Comparison of ENCODE assay signal across 16 mouse cellular contexts in genomic region chr3:96573611-96574511, GRCm38 (mm10). TPM values are rescaled to one million over a fixed set of nuclear protein-coding genes. Genes with fewer than 3 reads are reported as not detected.
DNase-seq lines count a peak whose midpoint lies in the region; ATAC-seq and TF ChIP-seq lines count a peak whose summit lies in the region.
"Had no signal": no experiment of that assay in that cellular context is flagged by ENCODE, and none has a peak within 500 bp of the region (broad histone marks: within the 10 kb centered on the region; RNA-seq: fewer than 3 reads in every experiment).

No protein-coding gene starts in this region.

- no peaks in the 10 kb centered on the region for H3K36me3 ChIP-seq in liver, postnatal 0 days (replicated peaks; ENCODE audit: insufficient read depth, low read length)
- no peaks in the 10 kb centered on the region for H3K36me3 ChIP-seq in heart, embryonic 15.5 days
- no peaks in the 10 kb centered on the region for H3K36me3 ChIP-seq in stomach, embryonic 16.5 days (ENCODE audit: control insufficient read depth, insufficient read depth, low read length)
- H3K36me3 ChIP-seq: embryonic facial prominence, embryonic 15.5 days; hindbrain, embryonic 12.5 days; midbrain, embryonic 15.5 days; stomach, embryonic 15.5 days had no signal

- no peak overlapping the region for H3K9ac ChIP-seq in liver, postnatal 0 days (replicated peaks)
- no peak overlapping the region for H3K9ac ChIP-seq in heart, embryonic 15.5 days
- no peak overlapping the region for H3K9ac ChIP-seq in stomach, embryonic 16.5 days (ENCODE audit: low read length)
- H3K9ac ChIP-seq: embryonic facial prominence, embryonic 15.5 days; hindbrain, embryonic 12.5 days; midbrain, embryonic 15.5 days; stomach, embryonic 15.5 days had no signal

- H3K4me1 ChIP-seq in liver, postnatal 0 days (ENCODE audit: insufficient read depth): peaks cover 59% of the 10 kb centered on the region
- peaks cover 69% of the 10 kb centered on the region for H3K4me1 ChIP-seq in heart, embryonic 15.5 days (replicated peaks)
- peaks cover 22% of the 10 kb centered on the region for H3K4me1 ChIP-seq in stomach, embryonic 16.5 days (ENCODE audit: control insufficient read depth, insufficient read depth, low read length)

- TF ChIP-seq EP300 in liver, postnatal 0 days (IDR thresholded peaks at IDR 0.05; ENCODE audit: low read depth): peak; percentile 64; the same call in 1 of the 2 replicates

- H3K4me2 ChIP-seq in liver, postnatal 0 days (ENCODE audit: low read depth, low read length): no peak overlapping the region
- no peak overlapping the region for H3K4me2 ChIP-seq in heart, embryonic 15.5 days
- no peak overlapping the region for H3K4me2 ChIP-seq in stomach, embryonic 16.5 days (ENCODE audit: low read depth, low read length)
- H3K4me2 ChIP-seq: embryonic facial prominence, embryonic 15.5 days; hindbrain, embryonic 12.5 days; midbrain, embryonic 15.5 days; stomach, embryonic 15.5 days had no signal

- no peak for ATAC-seq in liver, postnatal 0 days
- no peak for ATAC-seq in heart, embryonic 15.5 days (replicated peaks; ENCODE audit: insufficient number of reproducible peaks, insufficient read depth, low FRiP score, low read depth)
- no peak for ATAC-seq in stomach, embryonic 16.5 days (ENCODE audit: insufficient read depth, low FRiP score)
- ATAC-seq: midbrain, embryonic 15.5 days had no signal

- peak; percentile 80 for DNase-seq in gastrocnemius, adult 18-20 months (ENCODE audit: low spot score)
- DNase-seq in gastrocnemius, postnatal 4 days (ENCODE audit: low spot score in 2 of 2): no peak
- no peak for DNase-seq in liver, postnatal 0 days
- DNase-seq in liver: no peak
- DNase-seq in ovary, postnatal 36 days (ENCODE audit: low spot score): no peak
- DNase-seq in ovary, postnatal 14 days (ENCODE audit: low spot score): no peak
- DNase-seq: cerebellum, postnatal 14 days; left cerebral cortex, postnatal 4 days; lung, postnatal 14 days had no signal

- H3K4me3 ChIP-seq in liver, postnatal 0 days (ENCODE audit: low read depth, low read length): no peak overlapping the region
- no peak overlapping the region for H3K4me3 ChIP-seq in heart, embryonic 15.5 days
- H3K4me3 ChIP-seq in stomach, embryonic 16.5 days (replicated peaks; ENCODE audit: low read length): no peak overlapping the region
- H3K4me3 ChIP-seq: embryonic facial prominence, embryonic 15.5 days; hindbrain, embryonic 12.5 days; midbrain, embryonic 15.5 days; stomach, embryonic 15.5 days had no signal

- no peak for TF ChIP-seq CTCF in liver, postnatal 0 days (IDR thresholded peaks at IDR 0.05; ENCODE audit: low read depth)

- peak overlapping the region; percentile 41 for H3K27ac ChIP-seq in liver, postnatal 0 days (ENCODE audit: low read depth)
- H3K27ac ChIP-seq in heart, embryonic 15.5 days: peak overlapping the region; percentile 39
- H3K27ac ChIP-seq in stomach, embryonic 16.5 days (ENCODE audit: low read length): peak overlapping the region; percentile 6; the same call in 1 of the 2 replicates
- H3K27ac ChIP-seq: embryonic facial prominence, embryonic 15.5 days; hindbrain, embryonic 12.5 days; midbrain, embryonic 15.5 days had no signal

- no peaks in the 10 kb centered on the region for H3K27me3 ChIP-seq in liver, postnatal 0 days (ENCODE audit: insufficient read depth, low read length)
- no peaks in the 10 kb centered on the region for H3K27me3 ChIP-seq in heart, embryonic 15.5 days
- H3K27me3 ChIP-seq in stomach, embryonic 16.5 days (ENCODE audit: control insufficient read depth, insufficient read depth, low read length): no peaks in the 10 kb centered on the region
- H3K27me3 ChIP-seq: embryonic facial prominence, embryonic 15.5 days; hindbrain, embryonic 12.5 days; midbrain, embryonic 15.5 days; stomach, embryonic 15.5 days had no signal

- 54% methylated on average over 18 of the region's 19 CpGs for WGBS in liver, postnatal 0 days (ENCODE audit: insufficient replicate concordance)
- WGBS in heart, embryonic 15.5 days: 46% methylated on average over 18 of the region's 19 CpGs
- WGBS in stomach, embryonic 16.5 days: 68% methylated on average over 18 of the region's 19 CpGs

- no peaks in the 10 kb centered on the region for H3K9me3 ChIP-seq in liver, postnatal 0 days (ENCODE audit: low read length)
- no peaks in the 10 kb centered on the region for H3K9me3 ChIP-seq in heart, embryonic 15.5 days (replicated peaks)
- H3K9me3 ChIP-seq in stomach, embryonic 16.5 days (replicated peaks; ENCODE audit: control insufficient read depth, low read length): no peaks in the 10 kb centered on the region
- H3K9me3 ChIP-seq: embryonic facial prominence, embryonic 15.5 days; hindbrain, embryonic 12.5 days; midbrain, embryonic 15.5 days; stomach, embryonic 15.5 days had no signal

RNA-seq across cellular contexts. Expression of gene Gm16253, which starts 2.9 kb away (rescaled TPM):
- total RNA-seq in gastrocnemius, adult 18-20 months (2021): 1 to 10 TPM; 1.2 to 2.0 TPM
- 1 to 10 TPM; 1.5 TPM for total RNA-seq in gastrocnemius, postnatal 4 days (2021)
- not detected in 2 replicates for polyA plus RNA-seq in liver, postnatal 0 days (2015; fragmentation: Nextera tagmentation; extraction: Ambion mirVana)
- 1.3 and 1.6 TPM in 2 replicates for polyA plus RNA-seq in heart, embryonic 15.5 days (2015; fragmentation: Nextera tagmentation; extraction: Ambion mirVana)
- polyA plus RNA-seq in stomach, embryonic 16.5 days (2015; fragmentation: Nextera tagmentation; extraction: Ambion mirVana): 0.89 and 1.1 TPM in 2 replicates
- total RNA-seq: layer of hippocampus, adult 18-20 months; left cerebral cortex, postnatal 4 days had no signal

RNA-seq across cellular contexts. Expression of gene Txnip, which starts 16.1 kb away (rescaled TPM):
- 100 to 1,000 TPM; 344 to 646 TPM for total RNA-seq in gastrocnemius, adult 18-20 months (2021)
- 100 to 1,000 TPM; 318 to 360 TPM for total RNA-seq in gastrocnemius, postnatal 4 days (2021)
- polyA plus RNA-seq in liver, postnatal 0 days (2015; fragmentation: Nextera tagmentation; extraction: Ambion mirVana): 65.3 and 72.4 TPM in 2 replicates
- polyA plus RNA-seq in heart, embryonic 15.5 days (2015; fragmentation: Nextera tagmentation; extraction: Ambion mirVana): 206 and 208 TPM in 2 replicates
- polyA plus RNA-seq in stomach, embryonic 16.5 days (2015; fragmentation: Nextera tagmentation; extraction: Ambion mirVana): 164 and 179 TPM in 2 replicates

RNA-seq across cellular contexts. Expression of gene Polr3gl, which starts 20.1 kb away (rescaled TPM):
- 10 to 100 TPM; 44.0 to 56.1 TPM for total RNA-seq in gastrocnemius, adult 18-20 months (2021)
- 10 to 100 TPM; 32.4 to 34.2 TPM for total RNA-seq in gastrocnemius, postnatal 4 days (2021)
- 12.9 and 14.7 TPM in 2 replicates for polyA plus RNA-seq in liver, postnatal 0 days (2015; fragmentation: Nextera tagmentation; extraction: Ambion mirVana)
- polyA plus RNA-seq in heart, embryonic 15.5 days (2015; fragmentation: Nextera tagmentation; extraction: Ambion mirVana): 34.8 and 38.3 TPM in 2 replicates
- polyA plus RNA-seq in stomach, embryonic 16.5 days (2015; fragmentation: Nextera tagmentation; extraction: Ambion mirVana): 26.4 and 29.8 TPM in 2 replicates

RNA-seq across cellular contexts. Expression of gene Ankrd34a, which starts 22.6 kb away (rescaled TPM):
- 1 to 10 TPM; 1.0 to 1.7 TPM for total RNA-seq in gastrocnemius, adult 18-20 months (2021)
- 1 to 10 TPM; 1.9 TPM for total RNA-seq in gastrocnemius, postnatal 4 days (2021)
- not detected in 2 replicates for polyA plus RNA-seq in liver, postnatal 0 days (2015; fragmentation: Nextera tagmentation; extraction: Ambion mirVana)
- polyA plus RNA-seq in heart, embryonic 15.5 days (2015; fragmentation: Nextera tagmentation; extraction: Ambion mirVana): 6.7 TPM in 2 replicates
- 2.2 and 2.7 TPM in 2 replicates for polyA plus RNA-seq in stomach, embryonic 16.5 days (2015; fragmentation: Nextera tagmentation; extraction: Ambion mirVana)

RNA-seq across cellular contexts. Expression of gene Lix1l, which starts 27.1 kb away (rescaled TPM):
- 1 to 10 TPM; 4.2 to 7.6 TPM for total RNA-seq in gastrocnemius, adult 18-20 months (2021)
- 10 to 100 TPM; 41.8 to 42.9 TPM for total RNA-seq in gastrocnemius, postnatal 4 days (2021)
- 0.45 and 0.54 TPM in 2 replicates for polyA plus RNA-seq in liver, postnatal 0 days (2015; fragmentation: Nextera tagmentation; extraction: Ambion mirVana)
- 5.3 and 5.5 TPM in 2 replicates for polyA plus RNA-seq in heart, embryonic 15.5 days (2015; fragmentation: Nextera tagmentation; extraction: Ambion mirVana)
- polyA plus RNA-seq in stomach, embryonic 16.5 days (2015; fragmentation: Nextera tagmentation; extraction: Ambion mirVana): 7.2 and 7.5 TPM in 2 replicates
